Mouse (Mus musculus) R1 (cell line): ENCODE results near the gene Npl.

Source experiments
- DNase-seq: peaks from one replicate; pipeline ENCODE4 v3.0.0-alpha.2; 2018; ENCODE audit warnings: low read depth, low spot score

The Npl gene

DNA sequence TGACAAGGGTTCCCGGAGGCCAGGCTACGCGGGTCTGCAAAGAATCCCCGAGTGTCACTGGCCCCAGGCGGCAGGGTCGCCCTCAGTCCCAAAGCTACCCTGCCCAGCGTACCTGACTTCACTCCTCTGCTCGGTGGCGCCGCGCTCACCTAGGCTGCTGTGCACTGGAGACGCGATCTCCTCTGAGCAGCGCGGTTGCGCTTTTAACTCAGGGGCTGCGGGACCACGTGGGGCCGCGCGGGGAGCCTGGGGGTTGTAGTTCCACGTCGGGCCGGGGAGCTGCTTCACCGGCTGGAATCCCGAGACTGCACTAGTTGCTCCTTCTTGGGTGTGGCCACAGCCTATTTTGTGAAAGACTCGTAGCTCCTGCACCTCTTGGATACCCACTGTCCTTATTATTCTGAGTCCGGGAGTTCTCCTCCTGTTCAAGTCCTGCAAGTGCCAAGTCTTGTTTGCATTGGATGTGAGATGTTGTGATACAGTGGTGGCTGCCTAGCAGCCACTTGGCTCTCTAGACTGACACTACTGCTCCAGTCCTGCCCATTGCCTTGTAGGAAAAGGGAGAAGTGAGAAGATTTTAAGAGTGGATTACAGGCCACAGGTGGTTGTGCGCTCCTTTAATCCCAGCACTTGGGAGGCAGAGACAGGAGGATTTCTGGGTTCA, at the start of gene Npl:
TSS of gene Npl (minus strand) at position 510 of the 664 bp plus-strand sequence.
- peak; percentile 88 for DNase-seq

DNA sequence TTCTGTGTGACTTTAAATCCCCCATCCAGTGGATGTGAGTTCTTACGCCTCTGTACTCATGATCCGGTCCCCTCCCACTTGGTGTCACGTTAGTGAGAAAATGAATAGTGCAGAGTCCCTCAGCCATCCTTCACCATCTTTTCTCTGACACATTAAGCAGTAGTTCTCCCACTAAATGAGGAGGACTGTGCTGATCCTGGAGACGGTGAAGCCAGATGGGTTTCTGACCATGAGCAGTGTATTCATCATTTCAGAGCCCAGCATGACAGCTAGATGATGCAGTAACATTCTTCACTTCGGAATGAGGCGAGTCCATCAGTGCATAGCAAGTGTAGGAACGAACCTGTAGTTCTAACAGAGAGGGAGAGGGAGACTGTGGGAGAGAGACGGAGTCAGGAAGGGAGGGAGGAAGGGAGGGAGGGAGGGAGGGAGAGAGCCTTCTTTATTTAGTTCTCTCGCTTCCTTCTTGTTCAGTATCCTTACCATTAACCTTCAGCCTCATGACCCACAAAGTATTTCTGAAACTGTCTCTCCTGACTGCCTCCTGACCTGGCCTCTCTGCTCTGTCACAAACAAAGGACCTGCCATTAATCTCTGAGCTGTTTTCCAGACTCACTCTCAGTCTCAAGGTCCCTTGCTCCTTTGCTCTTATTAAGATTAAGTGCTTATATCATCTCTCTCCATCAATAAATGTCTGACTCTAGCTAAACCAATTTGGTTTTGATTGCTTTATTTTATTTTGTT, 49.6 kb upstream of the Npl start:
- DNase-seq = no peak

- DNase-seq = peak; percentile 83
Observed at GRCm38 (mm10) chr1:153598773-153599172, 48.9 kb upstream of the Npl start.

DNA sequence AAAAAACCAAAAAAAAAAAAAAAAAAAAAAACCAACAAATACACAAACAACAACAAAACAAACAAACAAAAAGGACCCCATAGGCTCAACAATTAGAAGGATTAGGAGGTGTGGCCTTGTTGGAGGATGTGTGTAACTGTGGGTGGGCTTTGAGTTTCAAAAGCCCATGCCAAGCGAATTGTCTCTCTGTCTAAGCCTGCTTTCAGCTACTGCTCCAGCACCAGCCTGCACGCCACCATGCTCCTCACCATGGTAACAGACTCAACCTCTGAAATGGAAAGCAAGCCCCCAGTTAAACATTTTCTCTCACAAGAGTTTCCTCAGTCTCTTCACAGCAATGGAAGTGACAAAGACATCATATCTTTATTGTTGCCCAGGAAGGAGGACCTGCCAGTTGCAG, 43.8 kb upstream of the Npl start:
- DNase-seq = peak; percentile 59

DNA sequence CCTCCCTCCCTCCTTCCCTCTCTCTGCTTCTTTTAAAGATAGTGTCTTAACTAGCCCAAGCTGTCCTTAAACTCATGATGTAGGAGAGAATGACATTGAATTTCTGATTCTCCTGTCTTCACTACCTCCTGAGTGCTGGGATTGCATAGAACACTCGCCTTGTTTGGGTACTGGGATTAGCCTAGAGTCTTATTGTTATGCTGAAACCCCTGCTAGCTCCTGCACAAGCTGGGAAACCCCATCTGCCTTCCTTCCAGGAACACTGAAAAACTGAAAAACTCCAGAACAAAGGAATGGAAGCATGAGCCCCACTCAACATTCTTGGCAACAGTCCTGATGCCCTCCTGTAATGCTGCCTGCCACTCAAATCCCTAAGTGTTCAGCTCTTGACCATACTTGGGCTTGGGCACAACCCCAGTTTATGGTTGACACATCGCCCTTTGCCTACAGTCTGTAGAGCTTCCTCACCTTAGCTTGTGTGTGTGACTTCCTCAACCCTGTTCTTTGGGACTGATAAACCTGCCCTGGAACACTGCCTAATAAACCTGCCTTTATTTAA, 40.4 kb upstream of the Npl start:
- peak; percentile 86 for DNase-seq

DNA sequence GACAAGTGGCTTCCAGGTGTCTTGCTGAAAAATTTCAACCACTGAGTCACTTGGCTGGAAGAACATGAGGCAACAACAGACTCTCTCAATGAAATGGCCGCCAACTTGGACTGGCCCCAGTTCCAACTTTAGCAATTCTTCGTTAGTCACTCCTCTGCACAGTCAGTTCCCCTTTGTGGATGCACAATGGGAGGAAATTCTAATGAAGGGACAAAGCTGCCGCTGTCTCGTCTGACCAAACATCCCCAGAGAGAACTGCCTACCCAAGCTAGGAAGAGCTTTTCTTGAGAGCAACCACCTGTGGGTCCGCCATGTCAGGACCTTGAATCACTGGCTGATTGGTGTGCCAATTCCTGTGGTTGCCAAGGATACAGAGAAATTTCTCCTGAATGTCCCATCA, 38.1 kb upstream of the Npl start:
- peak; percentile 63 for DNase-seq

- DNase-seq = no peak
Observed at GRCm38 (mm10) chr1:153586826-153587225, 37.0 kb upstream of the Npl start.

- DNase-seq = peak; percentile 38
Observed at GRCm38 (mm10) chr1:153585752-153586151, 35.9 kb upstream of the Npl start.

- DNase-seq = no peak
Observed at GRCm38 (mm10) chr1:153583189-153583588, 33.3 kb upstream of the Npl start.

GRCm38 (mm10) chr1:153574730-153575129, 24.9 kb upstream of the Npl start:
- no peak for DNase-seq

DNA sequence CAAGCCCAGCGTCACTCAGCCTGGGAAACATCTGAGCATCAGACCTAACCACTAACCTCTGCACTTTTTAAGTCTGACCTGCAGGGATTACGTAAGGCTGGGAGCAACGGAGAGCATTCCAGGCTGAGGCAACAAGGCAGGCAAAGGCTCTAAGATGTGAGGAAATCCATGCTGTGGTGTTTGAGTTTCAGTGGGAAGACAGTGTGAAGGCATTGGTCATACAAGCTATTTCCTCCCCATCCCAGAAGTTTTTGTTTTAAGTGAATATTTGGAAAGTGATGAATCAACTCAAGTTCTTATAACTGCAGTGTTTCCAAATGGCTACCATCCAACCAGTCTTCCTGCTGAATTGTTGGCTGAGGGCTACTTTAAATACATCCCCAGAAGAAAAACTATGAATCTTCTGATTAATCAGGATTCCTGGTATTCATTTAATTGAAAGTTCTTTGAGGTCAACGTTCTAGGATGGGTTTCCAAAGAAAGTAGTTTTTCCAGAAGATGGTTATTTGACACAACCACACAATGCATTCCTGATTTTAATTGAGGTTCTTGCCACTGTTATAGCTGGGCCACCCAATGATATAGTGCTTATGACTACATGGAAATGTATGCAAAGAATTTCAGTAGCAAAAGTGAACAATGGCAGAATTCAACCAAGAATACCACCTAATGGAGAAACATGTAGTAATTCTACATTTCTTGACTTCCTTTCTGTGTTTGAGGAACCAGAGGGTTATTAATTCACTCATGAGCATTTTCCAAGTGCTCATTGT, 22.6 kb upstream of the Npl start:
- DNase-seq = no peak

- DNase-seq = no peak
Observed at GRCm38 (mm10) chr1:153565701-153566100, 15.9 kb upstream of the Npl start.

DNA sequence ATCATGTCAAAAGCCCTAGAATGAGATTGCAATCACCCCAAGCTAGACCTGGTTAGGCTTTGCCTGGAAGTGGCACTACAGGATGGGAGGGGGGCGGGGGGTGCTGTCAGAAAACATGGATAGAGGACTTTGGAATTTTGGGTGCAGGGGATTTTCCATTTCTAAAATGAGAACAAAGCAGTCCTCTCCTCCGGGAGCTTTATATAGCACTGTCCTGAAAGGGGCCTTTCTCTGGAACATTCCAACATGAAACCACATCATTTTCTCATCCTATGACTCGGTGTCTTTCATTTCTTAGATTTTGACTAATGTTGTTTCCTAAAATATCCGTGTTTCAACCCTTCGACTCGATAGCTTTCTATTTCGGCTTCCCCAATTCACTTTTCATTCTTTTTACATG, 14.9 kb upstream of the Npl start:
- no peak for DNase-seq

GRCm38 (mm10) chr1:153563675-153564074, 13.8 kb upstream of the Npl start:
- no peak for DNase-seq

DNA sequence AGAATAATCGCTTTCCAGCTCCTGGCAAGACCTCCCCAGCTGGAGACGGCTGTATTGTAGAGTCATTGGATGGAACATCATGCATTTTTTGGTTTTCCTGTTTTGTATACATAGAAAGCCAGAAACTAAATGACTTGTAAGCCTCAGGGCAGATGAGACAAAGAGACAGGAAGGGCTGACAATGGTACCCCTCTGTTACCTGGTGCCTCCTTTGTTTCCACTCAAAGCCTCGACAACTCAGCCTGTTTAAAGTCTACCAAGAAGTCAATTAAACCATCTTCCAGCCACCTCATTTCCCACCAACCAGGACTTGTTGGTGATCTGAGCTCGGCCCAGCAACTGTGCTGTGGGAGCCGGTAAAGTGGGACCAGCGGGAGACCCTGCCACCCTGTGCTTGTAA, 11.0 kb upstream of the Npl start:
- DNase-seq = peak; percentile 80

DNA sequence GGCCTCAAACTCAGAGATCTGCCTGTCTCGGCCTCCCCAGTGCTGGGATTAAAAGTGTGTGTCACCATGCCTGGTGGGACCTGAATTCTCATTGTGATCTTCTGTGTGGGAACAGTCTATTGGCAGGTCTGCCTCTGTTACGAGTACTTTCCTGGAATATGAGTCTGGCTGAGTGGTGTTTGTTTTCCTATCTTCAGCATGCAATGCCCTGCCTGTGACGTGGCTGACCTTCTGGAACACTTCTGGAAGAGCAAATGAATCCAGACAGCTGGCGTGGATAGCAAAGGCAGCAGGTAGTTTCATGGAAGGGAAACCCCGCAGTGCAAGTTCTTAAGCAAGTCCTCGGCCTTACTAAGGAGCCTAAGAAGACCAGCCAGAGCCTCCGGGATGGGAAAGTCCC, 9.9 kb upstream of the Npl start:
- no peak for DNase-seq

DNA sequence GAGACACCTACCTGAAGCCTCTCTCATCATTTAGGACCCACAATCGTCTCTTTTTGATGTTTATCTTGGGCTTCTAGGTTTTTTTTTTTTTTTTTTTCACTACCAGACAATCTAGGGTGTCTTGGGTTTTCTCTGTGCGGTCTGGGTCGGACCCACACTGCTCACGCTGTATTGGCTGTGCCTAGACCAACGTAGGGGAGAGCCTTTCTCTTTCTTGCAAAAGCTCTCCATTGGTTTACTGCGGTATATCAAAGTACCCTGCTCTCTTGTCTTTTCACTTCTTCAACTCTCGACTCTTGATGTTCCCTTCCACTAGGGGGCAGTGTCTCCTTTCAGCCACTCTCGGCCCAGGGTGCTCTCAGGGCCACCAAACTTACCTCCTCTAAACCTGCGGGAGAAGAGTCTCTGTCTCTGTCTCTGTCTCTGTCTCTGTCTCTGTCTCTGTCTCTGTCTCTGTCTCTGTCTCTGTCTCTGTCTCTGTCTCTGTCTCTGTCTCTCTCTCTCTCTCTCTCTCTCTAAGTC, 9.3 kb upstream of the Npl start:
- peak; percentile 86 for DNase-seq

GRCm38 (mm10) chr1:153556896-153557295, 7.1 kb upstream of the Npl start:
- peak; percentile 54 for DNase-seq

GRCm38 (mm10) chr1:153556202-153556601, 6.4 kb upstream of the Npl start:
- no peak for DNase-seq

GRCm38 (mm10) chr1:153550814-153551213, 969 bp upstream of the Npl start:
- peak; percentile 77 for DNase-seq

DNA sequence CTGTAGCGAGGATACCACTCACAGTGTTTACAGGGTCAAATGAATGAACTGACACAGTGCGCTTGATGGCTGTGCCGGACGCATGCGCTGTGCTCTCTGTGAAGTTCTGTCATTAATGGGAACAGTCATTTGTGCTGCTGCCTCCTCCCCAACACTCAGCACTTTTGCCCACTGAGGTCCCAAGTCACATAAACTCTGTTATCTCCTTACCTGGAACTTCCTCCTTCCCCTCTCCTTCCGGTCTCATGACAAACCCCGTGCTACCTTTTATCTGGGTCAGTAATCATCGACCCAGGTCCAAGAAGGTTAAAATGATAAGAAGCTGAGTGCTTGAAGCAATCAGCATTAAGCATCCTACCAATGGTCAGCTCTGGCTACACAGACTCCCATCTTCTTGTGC, 2.3 kb downstream of the Npl start:
- no peak for DNase-seq

DNA sequence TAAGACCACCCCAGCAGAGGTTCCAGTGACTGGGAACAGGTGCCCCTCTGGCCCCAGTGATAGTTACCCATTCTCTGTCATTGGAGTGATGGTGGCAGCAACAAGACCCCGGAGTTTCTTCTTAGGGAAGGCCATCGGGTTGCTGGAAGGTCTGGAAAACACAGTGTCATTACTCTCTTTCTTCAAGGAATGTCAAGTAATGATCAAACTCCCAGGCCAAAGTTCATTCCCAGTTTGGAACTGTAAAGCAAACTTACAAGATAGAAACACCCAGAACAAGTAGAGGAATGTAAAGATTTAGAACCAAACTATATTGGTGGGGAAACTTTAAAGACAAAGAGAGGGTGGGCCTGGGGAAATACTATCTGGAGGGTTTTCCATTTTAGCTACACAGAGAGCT, 4.6 kb downstream of the Npl start:
- no peak for DNase-seq
